18 mouse cellular contexts compared by ENCODE assay signal in the genomic region with DNA sequence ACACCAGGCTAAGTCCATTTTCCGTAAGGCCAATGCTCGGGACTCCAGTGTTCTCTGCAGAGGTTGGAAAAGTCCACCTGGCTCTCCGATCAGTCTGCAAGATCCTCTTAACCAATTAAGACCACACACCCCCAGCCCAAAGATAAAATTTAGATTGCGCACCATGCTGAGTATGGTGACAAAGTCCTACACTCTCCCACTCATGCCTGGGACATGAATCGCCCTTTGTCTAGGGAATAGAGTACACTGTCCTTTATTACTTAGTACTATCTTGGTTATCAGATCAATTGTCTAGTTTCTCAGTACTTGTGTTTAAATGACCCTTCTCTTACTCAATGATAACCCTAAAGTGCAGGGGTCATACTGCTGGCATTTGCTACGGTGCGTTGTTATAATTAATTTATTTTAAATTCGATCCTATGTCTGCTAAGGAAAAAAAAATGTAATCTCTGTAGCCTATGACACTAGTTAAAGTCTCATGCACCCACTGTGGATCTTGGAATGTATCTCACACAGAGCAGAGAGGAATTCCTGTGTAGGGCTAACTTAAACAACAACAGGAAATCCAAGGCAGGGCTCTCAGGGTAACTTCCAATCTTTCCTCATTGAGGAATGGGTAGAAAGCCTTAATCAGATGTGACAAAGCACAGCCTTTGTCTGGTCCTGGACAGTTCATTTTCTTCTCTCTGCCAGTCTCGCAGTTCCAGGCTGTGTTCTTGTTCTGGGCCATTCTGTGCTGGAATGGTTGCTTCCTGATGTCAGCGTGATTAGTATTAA.
DNase-seq lines count a peak whose midpoint lies in the region; ATAC-seq and TF ChIP-seq lines count a peak whose summit lies in the region.
"Had no signal": no experiment of that assay in that cellular context is flagged by ENCODE, and none has a peak within 500 bp of the region (broad histone marks: within the 10 kb centered on the region; RNA-seq: fewer than 3 reads in every experiment).

No protein-coding gene starts in this region.

- H3K4me2 ChIP-seq in embryonic facial prominence, embryonic 14.5 days (ENCODE audit: low read depth, low read length): no peak overlapping the region
- H3K4me2 ChIP-seq in midbrain, embryonic 11.5 days: no peak overlapping the region
- no peak overlapping the region for H3K4me2 ChIP-seq in midbrain, postnatal 0 days (ENCODE audit: low read depth, low read length, poor library complexity, severe bottlenecking)
- H3K4me2 ChIP-seq: midbrain, embryonic 12.5 days had no signal

- no peaks in the 10 kb centered on the region for H3K9me3 ChIP-seq in embryonic facial prominence, embryonic 14.5 days (ENCODE audit: control insufficient read depth, low read length)
- no peaks in the 10 kb centered on the region for H3K9me3 ChIP-seq in embryonic facial prominence, embryonic 10.5 days
- no peaks in the 10 kb centered on the region for H3K9me3 ChIP-seq in midbrain, embryonic 11.5 days (ENCODE audit: control insufficient read depth, low read length)
- H3K9me3 ChIP-seq in midbrain, postnatal 0 days (ENCODE audit: low read length): no peaks in the 10 kb centered on the region
- H3K9me3 ChIP-seq: midbrain, embryonic 12.5 days had no signal

- no peak overlapping the region for H3K4me3 ChIP-seq in embryonic facial prominence, embryonic 14.5 days (ENCODE audit: low read depth, low read length)
- no peak overlapping the region for H3K4me3 ChIP-seq in embryonic facial prominence, embryonic 10.5 days
- H3K4me3 ChIP-seq in layer of hippocampus, adult 2 months: no peak overlapping the region
- no peak overlapping the region for H3K4me3 ChIP-seq in midbrain, embryonic 11.5 days (ENCODE audit: low read depth, low read length)
- no peak overlapping the region for H3K4me3 ChIP-seq in midbrain, postnatal 0 days (ENCODE audit: low read depth, low read length)
- H3K4me3 ChIP-seq: erythroblast, embryonic 14.5 days; midbrain, embryonic 12.5 days had no signal

- peak; percentile 7 for DNase-seq in embryonic facial prominence, embryonic 14.5 days (ENCODE audit: low spot score)
- DNase-seq in embryonic facial prominence, embryonic 10.5 days (ENCODE audit: low spot score): no peak
- no peak for DNase-seq in layer of hippocampus, adult 2 months (ENCODE audit: low spot score in 2 of 2)
- no peak for DNase-seq in layer of hippocampus, adult 8-10 months (ENCODE audit: low spot score in 2 of 2)
- peak; percentile 85 for DNase-seq in midbrain, embryonic 11.5 days (ENCODE audit: low spot score, missing footprints)
- DNase-seq in midbrain, postnatal 0 days (ENCODE audit: low spot score): no peak
- peak; percentile 47 for DNase-seq in retina, embryonic 14.5 days (ENCODE audit: low spot score)
- no peak for DNase-seq in urinary bladder, postnatal 14 days (ENCODE audit: low spot score)
- DNase-seq: gastrocnemius, postnatal 10 days; heart, adult 18-20 months; heart, postnatal 4 days; kidney, adult 8-10 months; kidney, postnatal 36 days; liver; lung, postnatal 10 days; thymus, postnatal 4 days had no signal

- 58% methylated on average over 10 of the region's 10 CpGs for WGBS in embryonic facial prominence, embryonic 14.5 days
- 65% methylated on average over 10 of the region's 10 CpGs for WGBS in embryonic facial prominence, embryonic 10.5 days
- 71% methylated on average over 10 of the region's 10 CpGs for WGBS in midbrain, embryonic 11.5 days
- WGBS in midbrain, postnatal 0 days: 68% methylated on average over 10 of the region's 10 CpGs

- no peak for ATAC-seq in embryonic facial prominence, embryonic 14.5 days (ENCODE audit: low read depth)
- ATAC-seq in midbrain, embryonic 11.5 days (ENCODE audit: low FRiP score): no peak
- no peak for ATAC-seq in midbrain, postnatal 0 days (ENCODE audit: low FRiP score)

- H3K9ac ChIP-seq in embryonic facial prominence, embryonic 14.5 days (ENCODE audit: low read depth, low read length): no peak overlapping the region
- no peak overlapping the region for H3K9ac ChIP-seq in midbrain, embryonic 11.5 days (ENCODE audit: low read length)
- H3K9ac ChIP-seq in midbrain, postnatal 0 days (replicated peaks; ENCODE audit: low read length, poor library complexity, severe bottlenecking): no peak overlapping the region
- H3K9ac ChIP-seq: midbrain, embryonic 12.5 days had no signal

- H3K36me3 ChIP-seq in embryonic facial prominence, embryonic 14.5 days (ENCODE audit: control insufficient read depth, insufficient read depth, low read length): no peaks in the 10 kb centered on the region
- no peaks in the 10 kb centered on the region for H3K36me3 ChIP-seq in embryonic facial prominence, embryonic 10.5 days (replicated peaks)
- H3K36me3 ChIP-seq in midbrain, embryonic 11.5 days (ENCODE audit: control insufficient read depth, insufficient read depth, low read length): no peaks in the 10 kb centered on the region
- H3K36me3 ChIP-seq in midbrain, postnatal 0 days (ENCODE audit: insufficient read depth, low read length): no peaks in the 10 kb centered on the region
- H3K36me3 ChIP-seq: midbrain, embryonic 12.5 days had no signal

- H3K4me1 ChIP-seq in embryonic facial prominence, embryonic 14.5 days (ENCODE audit: control insufficient read depth, insufficient read depth, low read length): no peaks in the 10 kb centered on the region
- H3K4me1 ChIP-seq in embryonic facial prominence, embryonic 10.5 days: peaks cover 21% of the 10 kb centered on the region
- H3K4me1 ChIP-seq in midbrain, embryonic 11.5 days (ENCODE audit: control insufficient read depth, insufficient read depth, low read length): peaks cover 13% of the 10 kb centered on the region
- H3K4me1 ChIP-seq in midbrain, postnatal 0 days (ENCODE audit: insufficient read depth, low read length): no peaks in the 10 kb centered on the region

- no peaks in the 10 kb centered on the region for H3K27me3 ChIP-seq in embryonic facial prominence, embryonic 14.5 days (replicated peaks; ENCODE audit: control insufficient read depth, insufficient read depth, low read length)
- no peaks in the 10 kb centered on the region for H3K27me3 ChIP-seq in embryonic facial prominence, embryonic 10.5 days (replicated peaks; ENCODE audit: low read depth, poor library complexity, severe bottlenecking)
- no peaks in the 10 kb centered on the region for H3K27me3 ChIP-seq in midbrain, embryonic 11.5 days (ENCODE audit: control insufficient read depth, insufficient read depth, low read length)
- no peaks in the 10 kb centered on the region for H3K27me3 ChIP-seq in midbrain, postnatal 0 days (ENCODE audit: insufficient read depth, low read length)
- H3K27me3 ChIP-seq: midbrain, embryonic 12.5 days had no signal

- no peak for TF ChIP-seq CTCF in layer of hippocampus, adult 2 months (conservative IDR thresholded peaks at IDR 0.05)
- TF ChIP-seq CTCF in midbrain, postnatal 0 days (IDR thresholded peaks at IDR 0.05): no peak

- H3K27ac ChIP-seq in embryonic facial prominence, embryonic 14.5 days (replicated peaks; ENCODE audit: low read depth, low read length): no peak overlapping the region
- H3K27ac ChIP-seq in embryonic facial prominence, embryonic 10.5 days (replicated peaks): no peak overlapping the region
- peak overlapping the region; percentile 59 for H3K27ac ChIP-seq in layer of hippocampus, adult 2 months
- H3K27ac ChIP-seq in midbrain, embryonic 11.5 days (ENCODE audit: low read depth, low read length): no peak overlapping the region
- H3K27ac ChIP-seq in midbrain, postnatal 0 days (ENCODE audit: low read depth, low read length): no peak overlapping the region
- H3K27ac ChIP-seq: midbrain, embryonic 12.5 days had no signal

Comparison
In these comparisons a context has a peak if more than half of its experiments do, and no peak if none do; other contexts are left out.
1. DNase-seq: peak in embryonic facial prominence, embryonic 14.5 days (single experiment), midbrain, embryonic 11.5 days (single experiment) and retina, embryonic 14.5 days (single experiment); none in embryonic facial prominence, embryonic 10.5 days (single experiment), layer of hippocampus, adult 2 months (0 of 2), layer of hippocampus, adult 8-10 months (0 of 2), midbrain, postnatal 0 days (single experiment) and urinary bladder, postnatal 14 days (single experiment).